Mouse (Mus musculus): Measurements from ENCODE around the gene Syt10. TPM values are rescaled to one million over a fixed set of nuclear protein-coding genes. Genes with fewer than 3 reads are reported as not detected.

The Syt10 gene
- polyA plus RNA-seq, 1 experiment from 2014 or later = not detected

GRCm38 (mm10) chr15:89733611-89734010, 108.0 kb downstream of the Syt10 start:
- H3K4me1 ChIP-seq (ENCODE audit: insufficient read depth) = no peaks in the 10 kb centered on the region
- WGBS = 72% methylated on average over 3 of the region's 3 CpGs
- no peaks in the 10 kb centered on the region for H3K36me3 ChIP-seq (ENCODE audit: insufficient read depth)
- no peak for TF ChIP-seq CTCF (IDR thresholded peaks at IDR 0.05; ENCODE audit: low read depth)
- no peak overlapping the region for H3K4me3 ChIP-seq (ENCODE audit: low read depth, low read length)
- no peaks in the 10 kb centered on the region for H3K27me3 ChIP-seq (ENCODE audit: insufficient read depth, low read length)
- H3K9me3 ChIP-seq (ENCODE audit: low read depth, low read length) = no peaks in the 10 kb centered on the region
- no peak overlapping the region for H3K9ac ChIP-seq
- no peak for ATAC-seq (ENCODE audit: insufficient read depth)
- no peak for DNase-seq
- H3K27ac ChIP-seq (ENCODE audit: low read depth) = no peak overlapping the region
- H3K4me2 ChIP-seq = no peak overlapping the region

Small RNAs within 50 kb of the gene (microRNA-seq; reads per million reads assigned to microRNA genes)
- gene Gm24643 (ENCODE audit: borderline number of aligned reads) = not detected

Other genes with a start within 250 kb of the Syt10 start
- 53.8 and 55.3 TPM in 2 replicates for gene Rabl2, start 249.9 kb downstream of the Syt10 start, polyA plus RNA-seq (2014; fragmentation: Nextera tagmentation; extraction: Ambion mirVana)

Data from lung, embryonic 14.5 days (tissue).